Mouse (Mus musculus): ENCODE measurements around the gene Vmn1r201.

The Vmn1r201 gene

GRCm38 (mm10) chr13:22471623-22472022 lies at the start of gene Vmn1r201:
Gene Vmn1r201 (plus strand): TSS chr13:22471923.
- no peak for DNase-seq

DNA sequence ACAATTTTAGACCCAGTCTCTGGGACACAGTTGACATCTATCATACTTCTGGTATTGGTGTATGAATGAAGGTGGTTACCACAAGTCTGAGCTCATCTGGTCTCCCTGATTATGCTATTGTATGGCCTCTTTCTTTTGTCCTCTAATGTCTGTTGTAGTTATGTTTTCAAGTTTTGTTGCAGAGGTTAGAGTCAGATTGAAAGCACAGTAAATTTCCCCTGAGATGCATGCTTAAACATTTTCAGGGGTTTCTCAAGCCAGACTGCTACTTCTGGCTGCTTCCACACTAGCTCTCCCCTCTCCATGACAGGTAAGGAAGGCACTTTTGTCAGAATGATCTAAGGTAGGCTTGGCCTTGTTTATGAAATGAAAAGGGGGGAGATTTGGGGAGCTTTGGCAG lies 16.6 kb upstream of the Vmn1r201 start:
- DNase-seq = no peak

- DNase-seq = no peak
Observed at GRCm38 (mm10) chr13:22502431-22502830, 30.7 kb downstream of the Vmn1r201 start.

- DNase-seq = no peak
Observed at GRCm38 (mm10) chr13:22505281-22505680, 33.6 kb downstream of the Vmn1r201 start, which contains the start of gene Vmn1r202. Gene Vmn1r202 (minus strand): TSS chr13:22505381.

DNA sequence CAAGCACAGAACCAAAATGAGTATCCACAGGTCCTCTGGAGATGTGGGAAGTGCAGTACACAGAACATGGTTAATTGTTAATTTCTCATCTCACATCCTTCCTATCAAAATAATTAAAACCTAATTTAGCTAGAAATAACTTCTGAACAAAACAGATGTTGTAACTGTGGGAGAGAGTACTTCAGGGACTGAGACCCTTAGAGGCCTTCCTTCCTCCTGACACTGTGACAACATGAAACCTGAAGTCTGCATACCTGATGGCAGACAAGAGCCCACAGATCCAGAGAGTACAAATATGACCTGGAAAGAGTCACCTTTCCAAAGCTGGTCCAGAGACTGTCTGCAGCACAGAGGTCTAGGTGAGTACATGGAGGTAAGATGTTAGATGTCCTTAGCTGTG lies 46.1 kb downstream of the Vmn1r201 start, which contains the start of gene Vmn1r203:
Gene Vmn1r203 (plus strand): TSS at position 301 of the 400 bp plus-strand sequence.
- DNase-seq = no peak

Measured in cerebellum, adult 11 months (tissue).